Mouse (Mus musculus) right cerebral cortex, postnatal 36 days (tissue): ENCODE data around the gene Tex38.
A peak's percentile ranks its signal among the peaks of the same experiment; 100 is the strongest.

Source experiments
- DNase-seq, 2 experiments: peaks; one replicate each; pipeline ENCODE4 v3.0.0; 2022; ENCODE audit warnings: low spot score in 2 of 2, mixed read lengths in 1 of 2

Tex38 gene

GRCm38 (mm10) chr4:115780918-115781317 lies at the start of gene Tex38:
Tex38 (minus strand) TSS chr4:115781018.
- DNase-seq: no peak

GRCm38 (mm10) chr4:115830491-115830890 lies 49.7 kb upstream of the Tex38 start:
- no peak for DNase-seq

GRCm38 (mm10) chr4:115828572-115828902 lies 47.7 kb upstream of the Tex38 start:
- no peak for DNase-seq

GRCm38 (mm10) chr4:115827888-115828571 lies 47.2 kb upstream of the Tex38 start, which contains the start of gene Mob3c:
Mob3c (plus strand) TSS chr4:115828092.
- DNase-seq: peak; percentile 26 to 36

GRCm38 (mm10) chr4:115827535-115827887 lies 46.7 kb upstream of the Tex38 start:
- DNase-seq: no peak

- no peak for DNase-seq
Observed at GRCm38 (mm10) chr4:115827066-115827465, 46.2 kb upstream of the Tex38 start.

- DNase-seq: no peak
Observed at GRCm38 (mm10) chr4:115825271-115825670, 44.5 kb upstream of the Tex38 start.

- DNase-seq: no peak
Observed at GRCm38 (mm10) chr4:115824178-115824577, 43.4 kb upstream of the Tex38 start.

GRCm38 (mm10) chr4:115821928-115822327 lies 41.1 kb upstream of the Tex38 start:
- DNase-seq: no peak

- no peak for DNase-seq
Observed at GRCm38 (mm10) chr4:115821431-115821830, 40.6 kb upstream of the Tex38 start.

- DNase-seq: no peak
Observed at GRCm38 (mm10) chr4:115820944-115821343, 40.1 kb upstream of the Tex38 start.

GRCm38 (mm10) chr4:115820199-115820598 lies 39.4 kb upstream of the Tex38 start:
- DNase-seq: no peak

- no peak for DNase-seq
Observed at GRCm38 (mm10) chr4:115815606-115816005, 34.8 kb upstream of the Tex38 start.

GRCm38 (mm10) chr4:115812326-115812725 lies 31.5 kb upstream of the Tex38 start:
- no peak for DNase-seq

GRCm38 (mm10) chr4:115799981-115800380 lies 19.2 kb upstream of the Tex38 start:
- no peak for DNase-seq

GRCm38 (mm10) chr4:115795360-115795759 lies 14.5 kb upstream of the Tex38 start:
- DNase-seq: no peak

GRCm38 (mm10) chr4:115790864-115791263 lies 10.0 kb upstream of the Tex38 start:
- peak in 1 of 2 experiments; percentile 29 for DNase-seq

GRCm38 (mm10) chr4:115785511-115786034 lies 4.8 kb upstream of the Tex38 start:
- no peak for DNase-seq

GRCm38 (mm10) chr4:115784769-115785510 lies 4.1 kb upstream of the Tex38 start, which contains the start of gene Atpaf1:
Atpaf1 (plus strand) TSS chr4:115784812.
- peak; percentile 64 to 65 for DNase-seq

GRCm38 (mm10) chr4:115782026-115782805 lies 1.4 kb upstream of the Tex38 start:
- DNase-seq: no peak

- DNase-seq: peak; percentile 20 to 53
Observed at GRCm38 (mm10) chr4:115780269-115780668, 549 bp downstream of the Tex38 start.

GRCm38 (mm10) chr4:115777627-115778026 lies 3.2 kb downstream of the Tex38 start:
- DNase-seq: no peak
